Mouse (Mus musculus) midbrain, embryonic 15.5 days (tissue): ENCODE measurements around the gene Nptx2. TPM values are rescaled to one million over a fixed set of nuclear protein-coding genes. Genes with fewer than 3 reads are reported as not detected.

Experiments used
- ATAC-seq: fragments of 200-750 bp; cut with Nextera tagmentation; replicated peaks from 2 replicates; pipeline ENCODE4 v1.8.0; 2017; ENCODE audit warnings: moderate TSS enrichment
- H3K27ac ChIP-seq: fragments of 300-500 bp; sonication (generic); 2 replicates; pipeline ENCODE4 v1.5.1; 2015; ENCODE audit warnings: mild to moderate bottlenecking, inconsistent platforms
- H3K27me3 ChIP-seq: fragments of 300-500 bp; sonication (generic); replicated peaks from 2 replicates; pipeline ENCODE4 v1.6.1; 2015; ENCODE audit warnings: inconsistent platforms
- H3K36me3 ChIP-seq: fragments of 300-500 bp; sonication (generic); replicated peaks from 2 replicates; pipeline ENCODE4 v1.6.1; 2015; ENCODE audit warnings: inconsistent platforms
- H3K4me1 ChIP-seq: fragments of 300-500 bp; sonication (generic); 2 replicates; pipeline ENCODE4 v1.6.1; 2015; ENCODE audit warnings: inconsistent platforms
- H3K4me2 ChIP-seq: fragments of 300-500 bp; sonication (generic); 2 replicates; pipeline ENCODE4 v1.6.1; 2015; ENCODE audit warnings: inconsistent platforms, mild to moderate bottlenecking, moderate library complexity
- H3K4me3 ChIP-seq: fragments of 300-500 bp; sonication (generic); 2 replicates; pipeline ENCODE4 v1.5.1; 2015; ENCODE audit warnings: mild to moderate bottlenecking, inconsistent platforms
- H3K9ac ChIP-seq: fragments of 300-500 bp; sonication (generic); 2 replicates; pipeline ENCODE4 v1.6.1; 2015; ENCODE audit warnings: mild to moderate bottlenecking, inconsistent platforms
- H3K9me3 ChIP-seq: fragments of 300-500 bp; sonication (generic); 2 replicates; pipeline ENCODE4 v1.6.1; 2016; ENCODE audit warnings: inconsistent platforms
- WGBS: fragments of 180-500 bp; shearing (Covaris S2); methylation state at CpG from one replicate; pipeline ENCODE4 v1.1.7; 2015; ENCODE audit warnings: mixed read lengths; 5-methylcytosine and 5-hydroxymethylcytosine counted together
- polyA plus RNA-seq: library from polyadenylated mRNA; unstranded; fragments of >200 nt; fragmentation: Nextera tagmentation; extraction: Ambion mirVana; gene quantifications from 2 replicates; pipeline ENCODE4 v1.2.1, GENCODE M21; 2015

Gene Nptx2
- polyA plus RNA-seq, 1 experiment from 2014 or later: 5.9 TPM

- 91% methylated on average over 9 of the region's 9 CpGs for WGBS
- Histone ChIP-seq H3K9me3 (0 out of 2 replicates have a peak, but pooled peaks cover 3% of the 10 kb centered on the region), H3K4me2 (no peak overlapping the region), H3K36me3 (no peaks in the 10 kb centered on the region), H3K27me3 (no peaks in the 10 kb centered on the region), H3K4me1 (peaks cover 9% of the 10 kb centered on the region), H3K27ac (no peak overlapping the region), H3K9ac (no peak overlapping the region), H3K4me3 (no peak overlapping the region)
- no peak for ATAC-seq
Observed at GRCm38 (mm10) chr5:144594796-144595195, 49.1 kb downstream of the Nptx2 start.

Other genes with a start within 250 kb of the Nptx2 start
- 1.1 and 1.3 TPM in 2 replicates for gene Baiap2l1, start 187.8 kb upstream of the Nptx2 start, polyA plus RNA-seq
- 452 and 472 TPM in 2 replicates for gene Tmem130, start 215.9 kb downstream of the Nptx2 start, polyA plus RNA-seq
- 80.9 and 86.1 TPM in 2 replicates for gene Trrap, start 221.8 kb downstream of the Nptx2 start, polyA plus RNA-seq